Mouse (Mus musculus): ENCODE results near the gene Trim65.

Trim65 gene

GRCm38 (mm10) chr11:116130488-116131205 lies at the start of gene Trim65:
Trim65 (minus strand) TSS chr11:116131128.
- in situ Hi-C loops (cut with MboI, MseI): loop anchor here (5.0 kb wide), 1 partner anchor 53 kb away; the partner anchor contains the start of gene Unc13d

GRCm38 (mm10) chr11:116178411-116179121 lies 47.6 kb upstream of the Trim65 start:
- in situ Hi-C loops (cut with MboI, MseI): no loop called here

GRCm38 (mm10) chr11:116176010-116176409 lies 45.1 kb upstream of the Trim65 start:
- in situ Hi-C loops (cut with MboI, MseI): no loop called here

- in situ Hi-C loops (cut with MboI, MseI): no loop called here
Observed at GRCm38 (mm10) chr11:116174775-116175448, 44.0 kb upstream of the Trim65 start.

- in situ Hi-C loops (cut with MboI, MseI): no loop called here
Observed at GRCm38 (mm10) chr11:116171959-116172358, 41.0 kb upstream of the Trim65 start.

GRCm38 (mm10) chr11:116170003-116170800 lies 39.3 kb upstream of the Trim65 start:
- in situ Hi-C loops (cut with MboI, MseI): no loop called here

GRCm38 (mm10) chr11:116169214-116169613 lies 38.3 kb upstream of the Trim65 start:
- in situ Hi-C loops (cut with MboI, MseI): no loop called here

- in situ Hi-C loops (cut with MboI, MseI): no loop called here
Observed at GRCm38 (mm10) chr11:116167884-116168439, 37.0 kb upstream of the Trim65 start, which contains the start of gene Fbf1. Fbf1 (minus strand) TSS chr11:116168166.

GRCm38 (mm10) chr11:116167232-116167631 lies 36.3 kb upstream of the Trim65 start:
- in situ Hi-C loops (cut with MboI, MseI): no loop called here

GRCm38 (mm10) chr11:116163002-116163401 lies 32.1 kb upstream of the Trim65 start:
- in situ Hi-C loops (cut with MboI, MseI): no loop called here

- in situ Hi-C loops (cut with MboI, MseI): no loop called here
Observed at GRCm38 (mm10) chr11:116162146-116162545, 31.2 kb upstream of the Trim65 start.

GRCm38 (mm10) chr11:116161312-116161711 lies 30.4 kb upstream of the Trim65 start:
- in situ Hi-C loops (cut with MboI, MseI): no loop called here

GRCm38 (mm10) chr11:116150960-116151359 lies 20.0 kb upstream of the Trim65 start:
- in situ Hi-C loops (cut with MboI, MseI): no loop called here

- in situ Hi-C loops (cut with MboI, MseI): loop anchor here (10.0 kb wide), 1 partner anchor 305 kb away; no protein-coding TSS in a partner anchor
Observed at GRCm38 (mm10) chr11:116149341-116149740, 18.4 kb upstream of the Trim65 start.

GRCm38 (mm10) chr11:116148761-116149221 lies 17.9 kb upstream of the Trim65 start:
- in situ Hi-C loops (cut with MboI, MseI): loop anchor here (10.0 kb wide), 1 partner anchor 306 kb away; no protein-coding TSS in a partner anchor

GRCm38 (mm10) chr11:116146294-116146985 lies 15.5 kb upstream of the Trim65 start:
- in situ Hi-C loops (cut with MboI, MseI): loop anchor here (10.0 kb wide), 1 partner anchor 308 kb away; no protein-coding TSS in a partner anchor

- in situ Hi-C loops (cut with MboI, MseI): loop anchor here (10.0 kb wide), 1 partner anchor 309 kb away; no protein-coding TSS in a partner anchor
Observed at GRCm38 (mm10) chr11:116145481-116146293, 14.8 kb upstream of the Trim65 start.

GRCm38 (mm10) chr11:116143468-116143867 lies 12.5 kb upstream of the Trim65 start:
- in situ Hi-C loops (cut with MboI, MseI): loop anchor here (10.0 kb wide), 1 partner anchor 311 kb away; no protein-coding TSS in a partner anchor
